Mouse (Mus musculus) testis, postnatal 14 days (tissue): ENCODE results near the gene Il1rapl2.

Experiments used
- DNase-seq: peaks from one replicate; pipeline ENCODE4 v3.0.0; 2021; ENCODE audit warnings: low spot score

Gene Il1rapl2

DNA sequence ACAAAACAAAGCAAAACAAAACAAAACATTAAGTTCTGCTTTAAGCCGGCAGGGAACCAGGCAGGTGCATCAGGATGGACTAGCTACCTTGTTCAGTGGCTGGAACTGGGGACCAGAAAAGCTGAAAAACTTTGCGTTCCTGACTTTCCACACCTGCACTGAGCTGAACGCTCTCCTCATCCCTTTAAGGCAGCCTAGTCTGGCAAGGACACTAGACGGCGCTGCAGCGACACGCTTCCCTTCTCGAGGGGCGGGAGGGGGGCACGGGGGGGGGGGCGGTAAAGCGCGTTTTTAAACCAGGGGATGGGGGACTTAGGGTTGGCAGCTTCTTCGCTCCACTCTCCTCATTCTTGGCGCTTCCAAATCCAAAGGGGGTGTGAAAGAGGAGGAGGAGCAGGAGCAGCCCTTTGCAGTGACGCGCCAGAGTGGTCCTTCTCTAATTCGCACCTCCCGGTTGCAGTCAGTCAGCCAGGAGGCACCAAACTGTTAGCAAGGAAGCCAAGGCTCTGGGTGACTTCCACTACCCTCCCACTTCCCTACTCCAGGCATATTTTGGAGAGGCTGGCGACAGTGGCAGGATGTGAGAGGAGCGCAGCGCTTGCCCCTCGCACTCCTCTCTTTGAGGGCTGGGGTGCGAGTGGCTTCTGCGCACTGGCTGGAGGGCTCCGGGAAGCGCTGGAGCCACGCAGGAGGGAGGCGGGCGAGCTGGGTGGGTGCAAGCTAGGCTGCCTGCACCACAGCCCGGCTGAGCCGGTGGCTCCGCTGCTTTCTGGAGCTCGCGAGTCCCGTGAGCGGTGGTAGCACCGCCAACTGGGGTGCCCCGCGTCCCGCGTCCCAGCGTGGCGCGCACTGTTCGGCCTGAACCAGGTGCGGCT lies at the start of gene Il1rapl2:
Il1rapl2 (plus strand) TSS at position 288 of the 875 bp plus-strand sequence.
- no peak for DNase-seq

GRCm38 (mm10) chrX:137548348-137548747 lies 22.1 kb upstream of the Il1rapl2 start:
- no peak for DNase-seq

DNA sequence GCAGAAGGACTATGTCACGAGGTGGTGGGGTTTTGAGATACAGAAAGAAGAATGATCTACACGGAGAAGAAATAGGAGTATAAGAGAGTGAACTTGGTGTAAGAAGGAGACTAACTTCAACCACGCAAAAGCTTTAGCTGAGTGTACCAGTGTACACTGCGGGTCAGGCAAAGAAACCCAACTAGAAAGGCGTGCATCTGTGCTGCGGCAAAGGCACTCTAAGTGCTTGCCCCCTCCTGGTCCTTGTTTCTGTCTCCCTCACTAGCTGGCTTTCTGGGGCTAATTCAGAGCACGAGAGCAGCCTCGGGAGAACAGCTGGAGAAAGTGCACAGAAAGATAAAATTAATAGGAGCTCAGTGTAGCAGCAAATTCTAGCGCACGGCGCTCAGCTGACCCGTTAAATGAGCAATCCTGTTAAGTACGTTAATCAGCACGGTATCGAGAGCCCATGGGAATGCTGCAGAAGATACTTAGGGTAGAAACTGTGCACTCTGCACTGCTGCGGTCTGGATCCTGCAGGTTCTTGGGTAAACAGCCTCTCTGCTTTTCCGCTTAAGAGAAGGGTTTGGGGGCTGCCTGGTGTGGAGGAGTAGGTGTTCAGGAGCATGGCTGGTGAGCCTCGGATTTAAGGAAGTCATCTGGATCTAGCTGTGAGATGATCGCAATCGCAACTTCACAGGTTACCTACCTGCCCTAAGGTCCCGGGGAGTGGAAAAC lies 778 bp upstream of the Il1rapl2 start:
- DNase-seq: no peak

DNA sequence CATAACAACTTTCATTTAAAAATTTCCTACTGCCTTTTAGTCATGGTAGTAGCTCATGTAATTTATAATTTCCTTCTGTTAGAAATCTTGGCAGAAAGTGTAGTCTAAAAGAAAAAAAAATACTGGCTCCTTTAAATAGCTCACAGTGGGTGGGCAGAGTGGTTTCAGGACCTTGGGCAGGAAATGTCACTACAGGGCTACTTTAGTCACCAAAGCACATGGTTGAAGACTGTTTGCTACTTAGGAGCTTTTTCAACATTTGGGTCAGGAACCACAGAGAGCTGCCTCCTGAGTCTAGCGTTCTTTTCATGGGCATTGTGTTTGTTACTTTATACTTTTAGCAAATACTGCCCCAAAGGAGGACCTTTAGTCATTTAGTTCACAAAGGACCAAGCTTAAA lies 12.2 kb downstream of the Il1rapl2 start:
- DNase-seq: no peak

- no peak for DNase-seq
Measured at GRCm38 (mm10) chrX:137620697-137621096, 50.3 kb downstream of the Il1rapl2 start.

GRCm38 (mm10) chrX:137667011-137667410 lies 96.6 kb downstream of the Il1rapl2 start:
- no peak for DNase-seq

- DNase-seq: no peak
Measured at GRCm38 (mm10) chrX:137687974-137688373, 117.6 kb downstream of the Il1rapl2 start.

DNA sequence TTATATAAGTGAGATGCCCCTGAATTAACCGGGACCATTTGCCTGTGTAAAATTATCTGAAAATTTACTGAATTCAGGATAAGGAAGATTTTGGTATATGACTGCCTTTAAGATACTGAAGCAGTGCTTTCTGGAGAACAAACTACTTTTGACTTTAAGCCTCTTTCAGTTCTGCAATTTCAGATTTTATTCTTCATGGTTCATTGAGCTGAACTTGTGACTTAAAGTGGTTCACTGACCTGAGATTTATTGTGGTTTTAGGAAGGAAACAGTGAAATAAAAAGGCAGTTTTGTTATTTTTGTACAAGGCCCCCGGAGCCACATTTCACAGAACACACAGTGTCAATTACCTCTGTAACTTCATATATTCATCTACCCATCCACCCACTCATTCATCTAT lies 129.6 kb downstream of the Il1rapl2 start:
- no peak for DNase-seq

DNA sequence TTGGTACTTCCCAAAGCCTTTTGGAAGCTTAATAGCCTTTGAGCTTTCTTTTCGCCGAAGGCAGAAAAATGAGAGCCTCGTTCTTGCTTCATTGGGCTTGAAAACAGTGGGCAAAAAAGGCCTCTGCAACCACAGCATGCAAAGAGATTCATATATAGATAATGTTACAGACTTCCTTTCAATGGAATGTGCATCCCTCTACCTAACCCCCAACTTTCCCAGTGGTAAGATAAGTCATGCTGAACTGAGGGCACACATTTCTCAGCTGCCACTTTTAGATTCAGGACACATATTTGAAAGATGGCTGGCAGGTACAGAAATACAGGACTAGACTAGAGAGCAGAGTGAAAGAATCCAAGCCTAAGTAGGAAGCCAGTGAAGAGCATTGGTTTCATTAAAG lies 185.1 kb downstream of the Il1rapl2 start:
- DNase-seq: no peak

DNA sequence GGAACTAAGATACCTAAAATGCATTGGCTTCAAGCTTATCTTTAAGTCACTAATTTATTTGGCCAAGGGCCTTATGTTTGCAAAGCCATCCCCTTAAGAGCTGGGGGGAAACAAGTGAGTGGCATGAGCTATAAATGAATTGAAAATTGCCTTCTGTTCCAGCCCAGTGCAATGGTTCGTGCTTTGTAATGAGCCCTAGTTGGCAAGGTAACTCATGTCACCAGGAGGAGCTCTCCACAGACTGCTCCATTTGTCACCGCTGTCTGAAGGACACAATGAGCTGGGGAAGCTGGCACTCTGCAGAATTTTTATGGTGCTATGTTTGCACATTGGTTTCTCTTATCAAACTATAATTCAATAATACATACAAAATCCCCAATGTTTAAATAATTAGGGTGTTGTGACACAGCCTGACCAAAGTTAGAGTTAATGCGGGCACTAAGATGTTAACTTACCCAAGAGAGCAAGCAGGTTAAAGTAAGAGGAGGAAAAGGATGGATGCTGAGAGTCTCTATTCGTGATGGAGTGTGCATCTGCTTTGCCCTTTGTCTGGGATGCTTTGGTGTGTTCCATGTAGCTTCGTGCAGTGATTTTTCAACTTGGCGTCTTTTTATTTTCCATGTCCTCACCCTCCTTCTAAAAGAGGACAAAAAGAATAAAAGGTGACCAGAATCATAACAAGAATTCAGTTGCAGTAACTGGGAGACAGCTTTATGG lies 235.2 kb downstream of the Il1rapl2 start:
- DNase-seq: no peak

DNA sequence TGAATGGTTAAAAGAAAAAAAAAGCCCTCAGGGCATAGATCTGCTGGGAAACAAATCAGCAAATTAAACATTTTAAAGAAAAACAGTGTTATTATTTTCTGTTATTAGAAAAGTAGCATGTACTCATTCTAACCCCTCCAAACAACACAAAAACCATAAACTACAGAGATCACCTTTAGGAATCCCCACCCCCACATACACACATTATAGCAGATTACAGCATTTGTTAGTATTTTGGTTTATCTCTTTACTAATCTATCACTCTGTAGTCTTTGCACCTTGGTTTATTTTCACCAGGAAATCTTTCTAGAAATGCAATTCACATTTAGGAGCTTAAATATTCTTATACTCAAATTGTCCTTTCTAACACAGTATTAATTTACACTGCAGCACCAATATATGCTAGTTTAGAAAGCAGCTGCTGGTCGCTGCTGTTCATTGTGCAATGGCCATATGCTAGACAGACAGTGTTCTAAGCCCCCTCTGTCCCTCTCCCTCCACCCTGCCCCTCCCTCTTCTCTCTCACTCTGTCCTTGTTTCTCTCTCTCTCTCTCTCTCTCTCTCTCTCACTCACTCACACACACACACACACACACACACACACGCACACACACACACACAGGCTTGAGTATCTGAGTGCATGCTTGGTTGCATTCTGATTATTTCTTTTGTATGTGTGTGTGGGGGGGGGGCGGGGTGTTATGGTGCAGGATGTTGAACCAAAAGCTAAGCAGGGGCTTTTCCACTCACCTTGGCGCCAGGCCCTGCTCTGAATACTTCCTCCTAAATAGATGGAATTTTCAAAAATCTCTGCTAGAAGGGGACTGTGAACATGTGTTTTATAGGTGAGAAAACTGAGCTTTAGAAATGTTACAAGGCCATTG lies 236.1 kb downstream of the Il1rapl2 start:
- no peak for DNase-seq

GRCm38 (mm10) chrX:137809526-137809925 lies 239.1 kb downstream of the Il1rapl2 start:
- no peak for DNase-seq

DNA sequence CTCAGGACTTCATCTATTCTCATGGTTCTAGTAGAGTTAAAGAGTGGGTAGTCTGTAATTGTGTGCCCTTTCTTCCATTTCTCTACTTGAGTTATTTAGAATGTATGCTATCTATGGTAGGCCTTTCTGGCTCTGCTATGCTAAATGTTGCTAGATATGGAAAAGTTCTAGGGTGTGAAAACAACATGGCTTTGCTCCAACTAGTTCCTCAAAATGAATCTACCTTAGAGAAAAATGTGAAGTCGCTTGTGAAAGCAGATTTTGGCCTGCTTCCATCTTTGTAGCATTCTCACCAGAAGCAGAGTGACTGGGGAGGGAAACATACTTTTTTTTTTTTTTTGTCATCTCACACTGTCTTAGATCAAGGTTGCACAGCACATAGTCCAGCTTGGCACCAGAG lies 241.7 kb downstream of the Il1rapl2 start:
- DNase-seq: no peak

GRCm38 (mm10) chrX:137848936-137849335 lies 278.5 kb downstream of the Il1rapl2 start:
- no peak for DNase-seq

GRCm38 (mm10) chrX:137923490-137923889 lies 353.1 kb downstream of the Il1rapl2 start:
- DNase-seq: no peak

GRCm38 (mm10) chrX:137926835-137927234 lies 356.4 kb downstream of the Il1rapl2 start:
- no peak for DNase-seq

DNA sequence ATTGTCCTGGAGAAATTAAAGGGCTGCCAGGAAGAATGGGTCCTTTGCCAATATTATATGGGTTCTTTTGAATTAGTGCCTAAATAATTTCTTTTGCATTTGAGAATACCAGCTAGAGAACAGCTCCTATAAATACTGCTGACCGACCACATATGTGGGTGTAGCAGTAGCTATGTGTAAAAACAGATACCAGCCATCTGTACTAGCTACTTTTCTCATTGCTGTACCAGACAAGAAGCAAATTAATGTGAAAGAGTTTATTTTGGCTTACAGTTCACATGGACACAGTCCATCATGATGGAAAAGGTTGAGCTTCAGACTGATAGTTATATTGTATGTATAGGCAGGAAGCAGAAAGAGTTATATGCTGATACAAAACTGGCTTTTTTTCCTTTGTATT lies 377.3 kb downstream of the Il1rapl2 start:
- DNase-seq: no peak

GRCm38 (mm10) chrX:137971306-137971705 lies 400.9 kb downstream of the Il1rapl2 start:
- DNase-seq: no peak

GRCm38 (mm10) chrX:138043113-138043512 lies 472.7 kb downstream of the Il1rapl2 start:
- no peak for DNase-seq

DNA sequence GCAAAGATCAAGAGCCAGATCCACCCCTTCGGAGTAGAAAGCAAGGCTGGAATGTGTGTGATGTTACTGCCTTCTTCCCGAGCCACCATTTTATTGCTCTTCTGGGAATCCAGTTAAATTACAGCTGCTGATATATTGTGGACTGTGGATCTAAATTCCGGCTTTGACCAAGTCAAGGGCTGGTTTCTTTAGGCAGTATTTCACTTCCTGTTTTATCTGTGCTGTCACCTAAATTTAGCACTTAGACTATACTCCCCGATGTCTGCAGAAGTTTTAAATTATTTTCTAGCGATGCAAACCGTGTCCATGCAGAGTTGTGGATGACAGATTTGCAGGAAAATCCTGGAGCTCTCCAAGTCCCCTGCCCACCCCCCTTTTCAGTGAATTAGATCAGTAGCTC lies 533.5 kb downstream of the Il1rapl2 start:
- no peak for DNase-seq

GRCm38 (mm10) chrX:138104668-138105067 lies 534.3 kb downstream of the Il1rapl2 start:
- no peak for DNase-seq

DNA sequence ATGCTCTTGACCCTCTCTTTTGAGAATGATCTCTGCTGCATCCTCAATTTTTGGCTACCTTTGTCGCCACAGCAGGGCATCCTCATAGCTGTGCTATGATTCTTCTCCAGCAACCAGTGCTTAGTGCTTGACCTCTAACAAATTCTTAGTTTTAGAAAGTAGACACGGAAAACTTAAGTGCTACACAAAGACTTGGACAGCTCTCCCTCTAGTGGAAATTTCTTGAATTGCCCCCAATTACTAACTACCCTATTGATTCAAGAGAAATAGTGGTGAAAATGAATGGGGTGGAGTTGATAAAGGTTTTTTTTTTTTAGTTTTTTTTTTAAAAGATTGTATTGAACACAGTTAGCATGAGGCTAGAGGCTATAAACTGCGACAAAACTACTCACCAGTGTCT lies 599.7 kb downstream of the Il1rapl2 start:
- DNase-seq: no peak
